Mouse (Mus musculus) urinary bladder, postnatal 10 days (tissue): ENCODE data around the gene Sfxn3.

Experiments used
- DNase-seq: peaks from one replicate; pipeline ENCODE4 v3.0.0; 2022; ENCODE audit warnings: low spot score

Gene Sfxn3

GRCm38 (mm10) chr19:45046523-45047321 is 581 bp upstream of the Sfxn3 start:
- DNase-seq: no peak

- DNase-seq: no peak
Measured at GRCm38 (mm10) chr19:45047935-45048643, 786 bp downstream of the Sfxn3 start.

GRCm38 (mm10) chr19:45048644-45049365 is 1.5 kb downstream of the Sfxn3 start:
- no peak for DNase-seq

GRCm38 (mm10) chr19:45049523-45049922 is 2.2 kb downstream of the Sfxn3 start:
- no peak for DNase-seq

- DNase-seq: no peak
Measured at GRCm38 (mm10) chr19:45053451-45053850, 6.1 kb downstream of the Sfxn3 start.

- no peak for DNase-seq
Measured at GRCm38 (mm10) chr19:45054892-45055690, 7.8 kb downstream of the Sfxn3 start.

- no peak for DNase-seq
Measured at GRCm38 (mm10) chr19:45056364-45056763, 9.1 kb downstream of the Sfxn3 start.

- no peak for DNase-seq
Measured at GRCm38 (mm10) chr19:45056908-45057698, 9.8 kb downstream of the Sfxn3 start.

- DNase-seq: no peak
Measured at GRCm38 (mm10) chr19:45057724-45058112, 10.4 kb downstream of the Sfxn3 start.

GRCm38 (mm10) chr19:45058113-45058839 is 11.0 kb downstream of the Sfxn3 start:
- DNase-seq: peak; percentile 70

- DNase-seq: no peak
Measured at GRCm38 (mm10) chr19:45058841-45059240, 11.5 kb downstream of the Sfxn3 start.

- DNase-seq: no peak
Measured at GRCm38 (mm10) chr19:45063565-45064292, 16.4 kb downstream of the Sfxn3 start.

- no peak for DNase-seq
Measured at GRCm38 (mm10) chr19:45065226-45065625, 17.9 kb downstream of the Sfxn3 start.

GRCm38 (mm10) chr19:45067170-45067569 is 19.9 kb downstream of the Sfxn3 start:
- DNase-seq: no peak

- DNase-seq: no peak
Measured at GRCm38 (mm10) chr19:45067758-45068510, 20.6 kb downstream of the Sfxn3 start.

- peak; percentile 76 for DNase-seq
Measured at GRCm38 (mm10) chr19:45073871-45074542, 26.7 kb downstream of the Sfxn3 start.

GRCm38 (mm10) chr19:45074580-45075322 is 27.4 kb downstream of the Sfxn3 start, which contains the start of gene Kazald1:
Gene Kazald1 (plus strand): TSS chr19:45075241.
- DNase-seq: peak; percentile 82
